Mouse (Mus musculus) layer of hippocampus, postnatal 25 days (tissue): ENCODE measurements around the gene Flrt1. TPM values are rescaled to one million over a fixed set of nuclear protein-coding genes. Genes with fewer than 3 reads are reported as not detected.

Experiments used
- DNase-seq, 2 experiments: peaks; one replicate each; pipeline ENCODE4 v3.0.0; 2022; ENCODE audit warnings: mixed read lengths in 2 of 2, low spot score in 1 of 2; ENCODE audit errors: extremely low spot score in 1 of 2
- total RNA-seq, 2 experiments: library from RNA; stranded (reverse); gene quantifications; 2 replicates each; pipeline ENCODE4 v1.2.3; 2021

The Flrt1 gene
- total RNA-seq, 2 experiments from 2014 or later, result 18.3 to 21.2 TPM

GRCm38 (mm10) chr19:7044279-7044678 is 61.2 kb downstream of the Flrt1 start:
- DNase-seq, result no peak

Other genes starting within 250 kb of the Flrt1 start
- gene Ccdc88b, start 247.5 kb downstream of the Flrt1 start, total RNA-seq, result 10 to 100 TPM in 1 of 2 experiments, 1 to 10 TPM in 1; 7.5 to 11.9 TPM
- gene Trmt112, start 196.0 kb downstream of the Flrt1 start, total RNA-seq, result 10 to 100 TPM; 40.7 to 43.9 TPM
- gene Prdx5, start 195.6 kb downstream of the Flrt1 start, total RNA-seq, result 100 to 1,000 TPM; 384 to 436 TPM
- gene Esrra, start 183.9 kb downstream of the Flrt1 start, total RNA-seq, result 10 to 100 TPM; 56.2 to 57.7 TPM
- 10 to 100 TPM; 11.0 to 12.1 TPM for gene Catsperz, start 180.3 kb downstream of the Flrt1 start, total RNA-seq
- 10 to 100 TPM; 18.4 to 20.2 TPM for gene Kcnk4, start 171.2 kb downstream of the Flrt1 start, total RNA-seq
- gene Bad, start 163.9 kb downstream of the Flrt1 start, total RNA-seq, result 10 to 100 TPM; 42.7 to 44.5 TPM
- 100 to 1,000 TPM; 103 to 106 TPM for gene Gpr137, start 163.2 kb downstream of the Flrt1 start, total RNA-seq
- 10 to 100 TPM; 63.3 to 69.8 TPM for gene Ppp1r14b, start 130.8 kb downstream of the Flrt1 start, total RNA-seq
- gene Plcb3, start 129.3 kb downstream of the Flrt1 start, total RNA-seq, result 10 to 100 TPM; 14.8 to 16.0 TPM
- gene Fkbp2, start 125.2 kb downstream of the Flrt1 start, total RNA-seq, result 10 to 100 TPM; 88.6 to 93.9 TPM
- gene Vegfb, start 118.1 kb downstream of the Flrt1 start, total RNA-seq, result 10 to 100 TPM; 83.2 to 85.2 TPM
- 10 to 100 TPM; 21.9 to 23.5 TPM for gene Dnajc4, start 113.2 kb downstream of the Flrt1 start, total RNA-seq
- 10 to 100 TPM; 13.5 to 14.9 TPM for gene Nudt22, start 109.6 kb downstream of the Flrt1 start, total RNA-seq
- gene Trpt1, start 109.6 kb downstream of the Flrt1 start, total RNA-seq, result 10 to 100 TPM; 16.1 to 18.8 TPM
- gene Fermt3, start 86.3 kb downstream of the Flrt1 start, total RNA-seq, result 1 to 10 TPM; 4.3 to 4.6 TPM
- 100 to 1,000 TPM; 169 to 202 TPM for gene Stip1, start 65.8 kb downstream of the Flrt1 start, total RNA-seq
- 10 to 100 TPM; 16.4 to 22.0 TPM for gene Macrod1, start 48.9 kb downstream of the Flrt1 start, total RNA-seq
- 100 to 1,000 TPM; 291 to 300 TPM for gene Otub1, start 100.6 kb upstream of the Flrt1 start, total RNA-seq
- 1,000 to 10,000 TPM; 1,060 to 1,153 TPM for gene Cox8a, start 111.9 kb upstream of the Flrt1 start, total RNA-seq
- 10 to 100 TPM; 24.6 to 34.6 TPM for gene Naa40, start 135.5 kb upstream of the Flrt1 start, total RNA-seq
- gene Rcor2, start 161.6 kb upstream of the Flrt1 start, total RNA-seq, result 10 to 100 TPM; 17.4 to 20.0 TPM
- 100 to 1,000 TPM; 102 to 130 TPM for gene Mark2, start 236.1 kb upstream of the Flrt1 start, total RNA-seq